Mouse (Mus musculus) midbrain, embryonic 11.5 days (tissue): Measurements from ENCODE around the gene Kng1. TPM values are rescaled to one million over a fixed set of nuclear protein-coding genes. Genes with fewer than 3 reads are reported as not detected.
"Not testable (repeated sequence)": the region's sequence is repeated elsewhere in the genome, so short reads cannot be mapped to it uniquely, and the experiment has no call there.

ENCODE experiments used
- ATAC-seq: fragments of 200-750 bp; cut with Nextera tagmentation; 2 replicates; pipeline ENCODE4 v1.8.0; 2017; ENCODE audit warnings: moderate TSS enrichment, moderate library complexity; ENCODE audit not compliant: low FRiP score
- DNase-seq: peaks from one replicate; pipeline ENCODE4 v3.0.0; 2015; ENCODE audit warnings: low spot score; ENCODE audit errors: missing footprints
- H3K27ac ChIP-seq: fragments of 300-500 bp; sonication (generic); 2 replicates; pipeline ENCODE4 v1.5.1; 2014; ENCODE audit warnings: low read depth, low read length
- H3K27me3 ChIP-seq: fragments of 300-500 bp; sonication (generic); 2 replicates; pipeline ENCODE4 v1.6.1; 2014; ENCODE audit warnings: mild to moderate bottlenecking, low read length, moderate library complexity, mixed read lengths; ENCODE audit not compliant: control insufficient read depth, insufficient read depth
- H3K36me3 ChIP-seq: fragments of 300-500 bp; sonication (generic); 2 replicates; pipeline ENCODE4 v1.6.1; 2014; ENCODE audit warnings: mild to moderate bottlenecking, low read length, moderate library complexity, mixed read lengths; ENCODE audit not compliant: control insufficient read depth, insufficient read depth
- H3K4me1 ChIP-seq: fragments of 300-500 bp; sonication (generic); 2 replicates; pipeline ENCODE4 v1.6.1; 2014; ENCODE audit warnings: low read length; ENCODE audit not compliant: control insufficient read depth, insufficient read depth
- H3K4me2 ChIP-seq: fragments of 300-500 bp; sonication (generic); 2 replicates; pipeline ENCODE4 v1.6.1; 2014; ENCODE audit warnings: mild to moderate bottlenecking, moderate library complexity
- H3K4me3 ChIP-seq: fragments of 300-500 bp; sonication (generic); 2 replicates; pipeline ENCODE4 v1.5.1; 2014; ENCODE audit warnings: low read depth, low read length
- H3K9ac ChIP-seq: fragments of 300-500 bp; sonication (generic); 2 replicates; pipeline ENCODE4 v1.6.1; 2014; ENCODE audit warnings: low read length
- H3K9me3 ChIP-seq: fragments of 300-500 bp; sonication (generic); 2 replicates; pipeline ENCODE4 v1.6.1; 2016; ENCODE audit warnings: low read length; ENCODE audit not compliant: control insufficient read depth
- WGBS: fragments of 180-500 bp; shearing (Covaris S2); extraction: QIAGEN DNeasy Blood & Tissue Kit; methylation state at CpG from one replicate; pipeline ENCODE4 v1.1.7; 2014; 5-methylcytosine and 5-hydroxymethylcytosine counted together
- polyA plus RNA-seq: library from polyadenylated mRNA; unstranded; fragments of >200 nt; fragmentation: Nextera tagmentation; extraction: Ambion mirVana; gene quantifications from 2 replicates; pipeline ENCODE4 v1.2.1, GENCODE M21; 2014

Gene Kng1
- not detected in 2 replicates for polyA plus RNA-seq

- H3K9ac ChIP-seq, H3K4me1 ChIP-seq, H3K4me2 ChIP-seq, DNase-seq, H3K4me3 ChIP-seq, H3K9me3 ChIP-seq, H3K36me3 ChIP-seq, H3K27me3 ChIP-seq, H3K27ac ChIP-seq, ATAC-seq: not testable (repeated sequence)
- WGBS, result 84% methylated on average over 1 of the region's 1 CpGs
These were observed at the start of gene Kng1 for GRCm38 (mm10) chr16:23057668-23058447. Kng1 (plus strand) TSS chr16:23057865.

DNA sequence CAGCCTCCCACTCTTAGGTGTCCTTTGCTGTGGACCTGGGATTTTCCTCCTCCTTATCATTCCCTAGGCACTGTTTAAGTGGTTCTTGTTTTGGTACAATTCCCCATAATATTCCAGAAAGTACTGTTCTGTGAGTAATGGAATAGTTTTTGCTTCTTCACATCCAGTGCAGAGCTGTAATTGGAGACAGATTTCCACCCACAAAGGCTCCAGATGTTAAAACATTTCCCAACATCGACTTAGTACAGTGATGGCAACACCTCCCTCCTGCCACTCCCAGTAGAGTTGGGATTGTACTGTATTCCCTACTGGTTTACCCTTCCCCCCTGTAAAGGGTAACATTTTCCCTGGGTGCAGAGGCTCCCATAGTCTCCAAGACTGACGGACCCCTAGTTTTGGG lies 43.9 kb upstream of the Kng1 start:
- not testable (repeated sequence) for H3K27ac ChIP-seq, H3K9me3 ChIP-seq, H3K4me1 ChIP-seq, H3K4me2 ChIP-seq, DNase-seq, H3K27me3 ChIP-seq, H3K4me3 ChIP-seq, ATAC-seq, H3K9ac ChIP-seq, H3K36me3 ChIP-seq
- 76% methylated on average over 2 of the region's 2 CpGs for WGBS

GRCm38 (mm10) chr16:23014645-23015044 lies 43.0 kb upstream of the Kng1 start:
- not testable (repeated sequence) for H3K36me3 ChIP-seq, H3K4me1 ChIP-seq, H3K27ac ChIP-seq, H3K4me2 ChIP-seq, H3K27me3 ChIP-seq, ATAC-seq, H3K9me3 ChIP-seq, DNase-seq, H3K4me3 ChIP-seq, H3K9ac ChIP-seq
- WGBS, result 61% methylated on average over 8 of the region's 8 CpGs

DNA sequence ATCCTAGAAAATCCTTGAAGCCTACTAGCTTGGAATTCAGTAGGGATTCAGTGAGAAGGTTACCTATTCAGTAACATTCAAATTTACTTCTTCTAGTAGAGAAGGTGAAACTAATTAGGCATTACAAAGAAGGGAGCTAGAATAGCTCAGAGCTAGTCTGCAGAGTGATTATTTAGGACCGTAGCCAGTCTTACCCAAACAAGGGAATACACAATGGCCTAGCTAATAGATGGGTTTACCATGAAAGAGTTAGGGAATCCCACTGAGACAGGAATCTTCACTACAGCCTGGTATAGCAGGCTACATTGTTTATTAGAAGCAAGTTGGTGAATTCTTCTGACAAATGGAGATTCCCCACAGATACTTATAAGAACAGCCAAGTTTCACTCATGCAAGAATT lies 37.1 kb upstream of the Kng1 start:
- not testable (repeated sequence) for H3K4me1 ChIP-seq, H3K9ac ChIP-seq, H3K36me3 ChIP-seq, H3K27ac ChIP-seq, H3K9me3 ChIP-seq, H3K4me3 ChIP-seq, ATAC-seq, H3K27me3 ChIP-seq, H3K4me2 ChIP-seq, DNase-seq
- WGBS, result 8% methylated on average over 1 of the region's 1 CpGs

DNA sequence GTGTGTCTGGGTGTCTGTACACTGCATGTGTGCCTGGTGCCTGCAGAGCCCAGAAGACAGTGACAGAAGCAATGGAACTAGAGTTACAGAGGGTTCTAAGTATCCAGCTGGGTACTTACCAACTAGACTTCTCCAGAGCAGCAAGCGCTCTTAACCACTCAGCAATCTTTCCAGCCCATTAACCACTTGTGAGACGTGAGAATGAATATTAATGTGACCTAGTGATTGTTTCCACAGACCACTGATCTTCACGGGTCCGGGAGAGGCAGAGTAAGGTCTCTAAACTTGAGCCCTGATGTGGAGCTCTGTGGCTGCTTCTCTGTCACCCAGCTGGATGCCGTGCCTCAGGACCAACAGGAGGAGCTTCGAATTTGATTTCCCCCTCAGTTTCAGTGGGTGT lies 32.6 kb upstream of the Kng1 start:
- Histone ChIP-seq H3K36me3 (no peaks in the 10 kb centered on the region), H3K9ac (no peak overlapping the region), H3K4me1 (peaks cover 5% of the 10 kb centered on the region; the same call in 1 of the 2 replicates), H3K27me3 (no peaks in the 10 kb centered on the region), H3K9me3 (no peaks in the 10 kb centered on the region), H3K4me2 (no peak overlapping the region), H3K4me3 (no peak overlapping the region), H3K27ac (no peak overlapping the region)
- WGBS, result 50% methylated on average over 6 of the region's 6 CpGs
- ATAC-seq (no peak), DNase-seq (no peak)

GRCm38 (mm10) chr16:23026582-23026981 lies 31.1 kb upstream of the Kng1 start:
- Histone ChIP-seq H3K27ac (no peak overlapping the region), H3K4me2 (no peak overlapping the region), H3K36me3 (no peaks in the 10 kb centered on the region), H3K4me3 (no peak overlapping the region), H3K4me1 (no peaks in the 10 kb centered on the region), H3K9me3 (no peaks in the 10 kb centered on the region), H3K9ac (no peak overlapping the region), H3K27me3 (no peaks in the 10 kb centered on the region)
- no peak for ATAC-seq
- no peak for DNase-seq

DNA sequence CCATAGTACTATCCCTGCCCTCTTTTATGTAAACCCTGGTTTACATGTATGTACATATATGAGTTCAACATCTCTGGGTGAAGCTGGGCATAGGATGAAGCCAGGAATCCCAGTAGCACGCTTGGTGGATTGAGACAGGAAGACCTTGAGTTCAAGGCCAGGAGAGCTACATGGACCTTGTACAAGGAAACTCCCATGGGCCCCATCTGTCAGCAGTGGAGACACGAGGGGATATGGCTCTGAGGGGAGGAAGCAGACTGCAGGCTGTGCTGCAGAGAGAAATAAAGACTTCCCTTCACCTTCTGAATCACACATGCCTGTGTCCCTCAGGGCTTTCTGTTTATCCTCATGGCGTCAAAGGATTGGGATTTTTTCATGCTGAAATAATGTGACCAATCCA lies 30.3 kb upstream of the Kng1 start:
- not testable (repeated sequence) for H3K4me1 ChIP-seq, H3K36me3 ChIP-seq, H3K4me3 ChIP-seq, H3K9ac ChIP-seq, H3K4me2 ChIP-seq, H3K9me3 ChIP-seq, ATAC-seq, DNase-seq, H3K27ac ChIP-seq, H3K27me3 ChIP-seq
- 65% methylated on average over 3 of the region's 3 CpGs for WGBS

DNA sequence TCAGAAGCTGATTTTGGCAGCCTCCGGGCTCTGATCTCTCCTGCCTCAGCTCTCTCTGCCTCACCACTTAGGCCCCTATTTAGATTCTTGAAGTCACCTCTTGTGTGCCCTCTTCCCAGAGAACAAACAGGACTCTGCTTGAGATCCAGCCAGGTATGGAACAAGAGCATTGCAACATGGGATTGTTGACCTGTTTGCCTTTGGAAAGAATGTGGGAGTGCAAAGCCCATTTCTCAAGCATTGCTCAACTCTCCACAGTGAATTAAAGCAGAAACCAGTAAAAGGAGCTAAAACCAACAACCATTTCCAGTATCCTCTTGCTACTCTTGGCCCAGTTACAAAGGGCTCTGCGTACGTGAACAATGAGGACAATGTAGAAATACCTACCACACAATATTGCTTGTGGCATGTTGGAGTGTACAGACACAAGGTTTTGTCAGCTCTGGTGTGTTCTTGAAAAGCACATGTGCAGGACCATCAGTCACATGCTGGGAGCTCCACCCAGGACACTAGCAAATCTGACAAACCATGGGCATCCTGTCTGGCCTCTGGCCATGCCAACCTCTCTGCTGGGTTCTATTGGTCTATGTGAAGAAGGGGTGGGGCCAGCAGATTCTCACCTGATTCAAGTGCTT lies 28.6 kb upstream of the Kng1 start, which contains the start of gene Kng2:
TSS of gene Kng2 (minus strand) at position 517 of the 635 bp plus-strand sequence.
- not testable (repeated sequence) for H3K27me3 ChIP-seq, H3K4me2 ChIP-seq, H3K4me1 ChIP-seq, ATAC-seq, H3K9ac ChIP-seq, H3K36me3 ChIP-seq, DNase-seq, H3K27ac ChIP-seq, H3K4me3 ChIP-seq, H3K9me3 ChIP-seq
- 93% methylated on average over 3 of the region's 3 CpGs for WGBS

GRCm38 (mm10) chr16:23030673-23031435 lies 26.8 kb upstream of the Kng1 start:
- Histone ChIP-seq H3K27ac (no peak overlapping the region), H3K4me3 (no peak overlapping the region), H3K36me3 (no peaks in the 10 kb centered on the region), H3K4me2 (no peak overlapping the region), H3K4me1 (no peaks in the 10 kb centered on the region), H3K9me3 (no peaks in the 10 kb centered on the region), H3K9ac (no peak overlapping the region), H3K27me3 (no peaks in the 10 kb centered on the region)
- 92% methylated on average over 5 of the region's 5 CpGs for WGBS
- no peak for ATAC-seq
- DNase-seq, result no peak
